Mouse (Mus musculus) WW6 (cell line): Measurements from ENCODE around the gene Pwp2.
A peak's percentile ranks its signal among the peaks of the same experiment; 100 is the strongest.
"Not testable (repeated sequence)": the region's sequence is repeated elsewhere in the genome, so short reads cannot be mapped to it uniquely, and the experiment has no call there.

Experiments
- DNase-seq: peaks from one replicate; pipeline ENCODE4 v3.0.0-alpha.2; 2013; ENCODE audit warnings: low read depth, low spot score

Pwp2 gene

DNA sequence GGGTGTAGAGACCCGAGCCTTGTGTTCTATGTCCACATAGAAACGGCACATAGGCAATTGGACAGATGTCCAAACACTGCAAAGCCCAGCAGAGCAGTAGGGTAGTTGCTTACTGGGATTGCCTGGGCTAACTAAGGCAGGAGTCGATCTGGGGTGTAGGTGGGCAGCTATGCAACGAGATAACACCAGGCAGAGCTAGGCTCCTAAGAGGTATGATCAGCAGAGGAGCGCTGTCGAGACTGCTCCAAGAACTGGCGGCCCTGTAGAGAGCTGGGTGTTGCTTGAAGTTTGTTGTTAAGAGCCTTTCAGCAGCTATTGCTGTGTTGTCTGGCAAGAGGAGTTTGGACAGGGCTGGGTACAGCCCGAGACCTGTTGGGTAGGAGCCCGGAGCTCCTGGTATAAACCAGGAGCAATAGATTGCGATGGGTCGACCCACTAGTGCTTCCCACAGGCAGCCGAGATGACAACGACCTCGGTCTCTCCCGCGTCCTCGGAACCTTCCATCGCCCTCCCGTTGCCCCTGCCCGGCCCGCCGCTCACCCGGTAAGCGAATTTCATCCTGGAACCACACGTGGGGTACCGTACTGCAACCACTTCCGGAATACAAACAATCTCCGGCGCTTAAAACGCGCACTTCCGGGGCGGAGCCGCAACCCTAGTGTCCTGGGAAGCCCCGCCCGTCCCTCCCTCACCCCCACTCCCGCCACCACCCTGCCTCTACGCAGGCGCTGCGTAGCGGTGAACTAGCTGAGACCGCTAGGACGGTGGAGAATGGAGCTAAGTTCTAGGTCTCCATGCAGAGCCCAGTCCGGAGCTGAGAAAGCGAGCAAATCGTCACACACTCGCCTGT is at the start of gene Pwp2:
Pwp2 (minus strand) TSS at position 619 of the 850 bp plus-strand sequence.
- peak; percentile 86 for DNase-seq

DNA sequence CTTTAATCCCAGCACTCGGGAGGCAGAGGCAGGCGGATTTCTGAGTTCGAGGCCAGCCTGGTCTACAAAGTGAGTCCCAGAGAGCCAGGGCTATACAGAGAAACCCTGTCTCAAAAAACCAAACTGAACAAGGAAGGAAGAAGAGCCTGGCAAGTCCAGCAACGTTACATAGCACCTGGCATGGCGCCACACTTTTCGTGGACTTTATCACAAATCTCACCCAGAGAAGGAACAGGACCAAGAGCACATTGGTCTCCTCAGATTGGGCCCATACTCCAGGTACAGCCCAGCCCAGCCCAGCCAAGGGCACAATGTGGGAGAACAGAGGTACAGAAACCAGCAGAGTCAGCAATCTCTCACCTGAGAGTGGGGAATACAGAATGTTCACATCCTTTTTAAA is 48.8 kb upstream of the Pwp2 start:
- DNase-seq = no peak

DNA sequence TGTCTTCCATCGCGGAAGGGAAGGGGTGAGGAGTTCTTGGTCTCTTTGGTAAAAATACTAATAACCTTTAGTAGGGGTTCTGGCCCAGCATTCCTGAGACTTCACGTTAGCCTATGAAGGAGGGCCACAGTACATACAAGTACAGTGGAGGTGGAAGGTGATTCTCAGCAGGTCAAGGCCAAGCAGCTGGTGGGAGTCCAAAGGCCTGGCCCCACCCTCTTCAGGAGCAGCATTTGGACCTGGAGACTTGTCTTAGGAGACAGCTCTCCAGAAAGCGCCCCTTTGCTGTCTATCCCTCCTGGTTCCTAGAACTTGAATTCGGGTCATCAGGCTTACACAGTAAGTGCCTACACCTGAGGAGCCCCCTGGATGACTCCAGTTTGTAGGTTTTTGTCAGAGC is 48.2 kb upstream of the Pwp2 start:
- DNase-seq = no peak

DNA sequence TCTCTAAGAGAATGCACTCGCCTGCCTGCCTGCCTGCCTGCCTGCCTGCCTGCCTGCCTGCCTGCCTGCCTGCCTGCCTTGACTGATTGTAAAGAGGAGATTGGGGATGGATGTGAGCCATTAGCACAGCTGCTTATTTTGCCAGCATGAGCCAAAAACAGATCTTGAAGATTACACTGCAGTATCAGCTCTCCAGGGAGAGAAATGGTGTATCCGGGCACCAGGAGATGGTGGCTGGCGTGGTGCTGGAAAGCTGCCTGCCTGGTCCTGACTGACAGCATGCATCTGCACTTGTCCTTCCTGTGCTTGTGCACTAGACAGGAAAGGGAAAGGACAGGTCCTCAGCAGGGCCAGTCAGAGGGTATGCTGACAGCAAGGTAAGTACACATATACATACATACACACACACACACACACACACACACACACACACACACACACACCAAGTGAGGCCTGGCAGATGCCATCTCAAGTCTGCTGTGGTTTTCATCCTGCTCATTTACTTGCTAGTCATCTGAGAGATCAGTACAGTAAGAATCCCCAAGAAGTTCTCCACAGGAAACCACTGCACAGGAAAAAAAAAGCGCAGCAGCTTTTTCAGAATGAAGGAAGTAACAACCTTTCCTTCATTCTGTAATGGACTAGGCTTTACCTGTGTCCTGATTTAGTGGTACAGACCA is 47.5 kb upstream of the Pwp2 start:
- DNase-seq = no peak

DNA sequence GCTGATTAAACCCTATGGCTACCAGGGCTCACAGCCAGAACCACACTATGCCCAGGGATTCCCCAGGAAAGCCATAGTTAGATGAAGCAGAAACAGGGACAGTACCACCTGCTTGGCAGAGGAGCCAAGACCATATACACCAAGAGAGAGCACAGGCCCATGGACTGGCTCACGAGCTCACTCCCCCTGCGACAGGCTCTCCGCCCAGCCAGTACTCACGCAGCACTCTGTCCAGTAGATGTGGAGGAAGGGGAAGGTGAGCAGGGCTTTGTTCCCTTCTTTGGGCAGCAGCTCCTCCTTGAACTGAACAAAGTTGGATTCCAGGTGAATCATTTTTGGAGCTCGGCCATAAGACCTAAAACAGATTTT is 43.6 kb upstream of the Pwp2 start:
- no peak for DNase-seq

DNA sequence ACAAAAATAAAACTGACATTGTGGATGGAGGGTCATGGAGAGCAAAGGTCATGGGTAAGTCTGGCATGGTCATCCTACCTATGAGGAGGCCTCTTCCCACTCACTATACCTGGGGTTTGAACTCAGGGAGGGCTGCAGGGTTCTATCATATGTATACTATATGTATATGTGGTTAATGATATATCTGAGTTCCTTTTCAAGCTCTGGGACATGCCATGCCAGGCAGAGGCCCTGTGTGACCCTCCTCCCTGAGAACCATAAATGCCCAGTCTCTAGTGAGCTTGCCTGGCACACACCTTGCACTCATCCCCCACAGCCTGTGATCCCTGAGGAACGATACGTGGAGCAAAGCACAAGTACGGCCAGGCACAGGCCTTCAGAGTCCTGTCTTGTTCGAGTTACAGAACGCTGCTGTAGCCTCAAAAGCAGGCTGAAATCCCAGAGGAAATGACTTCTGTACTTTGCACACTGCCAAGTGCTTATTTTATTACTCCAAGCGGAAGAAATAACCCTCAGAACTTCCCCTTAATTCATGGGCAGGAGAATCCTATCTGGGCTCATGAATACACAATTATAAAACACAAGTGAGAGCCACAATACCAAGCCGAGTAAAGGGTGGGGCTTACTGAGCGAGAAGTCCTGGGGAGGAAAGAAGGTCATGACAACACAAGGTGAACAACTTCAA is 43.1 kb upstream of the Pwp2 start:
- no peak for DNase-seq

DNA sequence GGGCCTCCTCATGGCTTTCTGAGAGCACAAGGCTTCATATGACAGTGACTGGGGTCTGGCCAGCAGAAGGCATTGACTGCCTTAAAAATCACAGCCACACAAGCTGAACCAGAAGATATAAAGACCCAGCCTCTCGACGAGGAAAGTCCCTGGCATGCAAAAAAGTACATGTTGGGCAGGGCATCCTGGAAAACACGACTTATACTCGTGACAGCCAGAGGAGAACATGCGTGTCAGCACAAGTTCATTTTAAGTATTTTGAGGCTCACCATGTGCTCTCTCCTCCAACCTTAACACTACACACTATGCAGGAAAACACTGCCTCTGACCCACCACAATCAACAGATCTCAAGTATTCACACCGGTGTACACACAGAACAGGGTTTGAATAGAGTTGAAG is 39.2 kb upstream of the Pwp2 start:
- no peak for DNase-seq

DNA sequence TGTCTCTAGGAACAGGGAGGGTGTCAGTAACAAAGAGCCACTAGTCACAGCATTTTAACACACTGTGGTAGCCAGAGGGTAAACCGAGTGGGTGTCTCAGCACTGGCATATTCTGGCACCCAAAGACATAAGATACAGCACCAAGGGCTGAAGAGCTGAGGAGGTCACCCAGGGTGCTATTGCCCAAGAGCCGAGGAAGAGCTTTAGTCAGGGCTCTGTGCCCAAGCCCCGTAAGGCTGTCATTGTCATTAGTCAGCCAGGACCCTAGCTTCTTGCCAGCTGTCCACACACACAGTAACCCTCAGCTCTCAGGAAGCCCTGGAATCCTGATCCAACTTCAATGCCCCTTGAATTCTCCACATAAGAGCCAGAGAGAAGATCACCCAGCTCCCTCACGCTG is 38.0 kb upstream of the Pwp2 start:
- no peak for DNase-seq

DNA sequence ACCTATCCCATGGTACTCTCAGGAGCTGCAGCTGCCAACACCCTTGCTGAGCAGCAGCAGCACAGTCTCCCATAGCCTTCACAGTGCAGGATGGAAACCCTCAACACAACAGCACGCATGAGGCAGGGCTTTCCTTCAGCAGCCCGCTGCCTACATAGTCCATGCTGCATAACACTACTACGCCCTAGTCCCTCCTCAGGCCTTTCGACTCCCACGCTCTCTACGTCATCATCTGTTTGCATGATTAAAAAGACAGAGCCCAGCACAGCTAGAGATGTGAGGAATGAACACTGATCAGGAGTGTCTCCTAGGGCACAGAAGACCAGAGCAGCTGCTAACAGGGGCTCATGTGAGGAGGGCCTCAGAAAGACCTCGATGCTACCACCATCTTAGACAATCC is 36.4 kb upstream of the Pwp2 start:
- DNase-seq = no peak

DNA sequence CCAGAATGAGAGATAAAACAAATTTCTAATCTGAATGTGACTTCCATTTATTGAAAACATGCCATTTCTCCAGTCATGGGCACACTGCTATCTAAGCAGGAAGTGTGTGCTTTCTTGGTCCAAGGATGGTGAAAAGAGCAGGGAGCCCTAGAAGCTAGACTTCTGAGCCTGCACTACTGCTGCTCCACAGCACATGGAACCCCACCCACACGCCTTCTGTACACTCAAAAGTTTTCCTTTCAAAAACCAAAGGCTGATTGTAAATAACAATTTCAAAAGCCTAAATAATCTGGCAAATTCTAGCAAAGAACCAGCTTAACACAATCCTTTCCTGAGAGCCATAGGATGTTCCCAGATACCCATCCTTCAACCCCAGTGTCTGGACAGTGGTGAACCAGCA is 34.6 kb upstream of the Pwp2 start:
- no peak for DNase-seq

DNA sequence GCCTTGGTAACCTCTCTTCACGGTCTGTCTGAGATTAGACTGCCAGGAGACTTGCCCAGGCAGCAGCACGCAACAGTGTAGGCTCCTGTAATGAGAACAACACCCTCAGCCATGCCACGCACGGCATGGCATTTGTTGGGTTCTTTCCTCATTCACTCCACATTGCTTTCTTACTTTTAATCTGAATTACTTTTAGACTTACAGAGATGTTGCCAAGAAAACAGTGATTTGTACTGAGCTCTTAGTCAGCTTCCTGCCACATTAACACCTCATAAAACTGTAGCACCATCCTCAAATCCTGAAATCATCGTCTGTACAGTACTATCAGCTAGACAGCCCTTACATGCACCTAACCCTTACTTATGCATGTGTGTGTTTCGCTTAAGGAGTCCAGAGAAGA is 33.6 kb upstream of the Pwp2 start:
- no peak for DNase-seq

DNA sequence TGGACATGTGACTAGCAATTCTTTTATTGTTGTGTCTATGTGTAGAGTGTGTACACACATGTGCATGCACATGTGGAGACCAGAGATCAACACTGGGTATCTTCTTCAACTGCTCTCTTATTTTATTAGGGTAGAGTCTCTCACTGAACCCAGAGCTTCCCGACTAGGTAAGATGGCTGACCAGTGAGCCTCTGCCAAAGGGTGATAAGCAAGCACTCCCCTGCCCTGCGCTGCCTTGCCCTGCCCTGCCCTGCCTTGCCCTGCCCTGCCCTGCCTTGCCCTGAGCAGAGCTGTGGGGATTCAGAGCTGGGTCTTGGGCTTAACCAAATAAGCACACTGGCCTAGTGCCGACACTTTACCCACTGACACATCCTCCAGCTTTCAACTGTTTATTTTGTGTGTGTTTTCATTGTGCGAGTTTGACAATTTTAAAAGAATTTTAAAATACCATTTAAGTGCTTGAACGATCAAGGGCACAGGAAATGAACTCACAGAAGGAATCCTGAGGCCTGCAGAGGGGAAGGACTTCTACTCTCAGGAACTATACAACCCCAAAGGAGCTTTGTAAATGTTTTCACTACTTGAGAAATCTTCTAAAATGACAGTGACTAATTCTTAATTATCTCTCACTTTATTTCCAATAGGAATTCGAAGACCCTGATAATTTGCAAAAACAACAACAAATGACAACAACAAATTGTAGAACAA is 31.6 kb upstream of the Pwp2 start:
- no peak for DNase-seq

DNA sequence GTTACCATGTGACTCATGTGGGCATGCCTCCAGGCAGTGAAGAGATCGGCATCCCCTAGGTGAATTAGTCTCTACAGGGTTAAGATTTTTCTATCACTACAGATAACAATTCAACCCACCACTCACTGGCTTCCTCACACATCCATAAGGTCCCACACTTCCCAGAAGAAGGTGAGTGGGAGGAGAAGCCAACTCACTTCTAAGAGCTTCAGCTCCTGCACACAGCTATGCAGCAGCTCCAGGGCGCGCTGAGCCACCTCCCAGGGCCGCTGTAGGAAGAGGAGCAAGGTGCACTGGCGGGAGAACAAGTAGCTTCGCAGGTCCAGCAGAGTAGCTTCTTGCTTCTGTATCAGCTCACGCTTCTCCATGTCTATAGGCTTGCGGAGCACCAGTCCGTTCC is 29.4 kb upstream of the Pwp2 start:
- no peak for DNase-seq

DNA sequence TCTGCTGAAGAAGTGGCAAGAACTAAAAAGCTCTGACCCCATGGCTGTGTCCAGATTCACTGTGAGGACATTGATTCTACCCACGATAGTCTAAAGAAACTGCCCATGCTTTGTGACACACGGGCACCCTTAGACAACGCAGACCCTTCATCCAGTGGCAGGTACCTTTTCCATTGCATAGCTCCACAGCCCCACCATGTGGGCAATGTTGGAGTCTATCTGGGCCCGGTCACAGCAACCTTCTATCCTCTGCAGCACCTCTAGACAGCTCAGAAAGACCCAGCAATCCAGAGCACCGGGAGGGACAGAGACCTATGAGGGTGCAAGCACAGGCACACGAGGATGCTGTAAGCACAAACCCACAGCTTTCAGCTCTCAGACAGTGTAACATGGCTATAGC is 26.4 kb upstream of the Pwp2 start:
- DNase-seq = peak; percentile 18

DNA sequence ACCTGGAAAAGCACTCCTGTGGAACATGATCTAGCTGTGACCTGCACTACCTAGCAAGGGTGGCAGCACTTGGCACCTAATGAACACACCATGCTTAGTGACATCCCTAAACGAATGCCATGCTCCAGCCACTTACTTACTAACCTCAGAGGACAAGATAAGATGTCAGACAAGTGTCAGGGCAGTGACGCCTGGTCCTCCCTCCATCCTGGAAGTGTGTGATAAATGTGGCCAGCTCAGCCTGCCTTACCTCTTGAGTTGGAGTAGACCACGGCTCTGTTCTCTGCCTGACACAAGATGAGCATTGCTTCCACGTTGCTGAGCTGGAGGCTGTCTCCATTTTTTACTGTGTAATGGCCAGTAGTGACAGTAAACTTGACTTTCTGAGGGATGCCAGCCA is 16.2 kb upstream of the Pwp2 start:
- no peak for DNase-seq

DNA sequence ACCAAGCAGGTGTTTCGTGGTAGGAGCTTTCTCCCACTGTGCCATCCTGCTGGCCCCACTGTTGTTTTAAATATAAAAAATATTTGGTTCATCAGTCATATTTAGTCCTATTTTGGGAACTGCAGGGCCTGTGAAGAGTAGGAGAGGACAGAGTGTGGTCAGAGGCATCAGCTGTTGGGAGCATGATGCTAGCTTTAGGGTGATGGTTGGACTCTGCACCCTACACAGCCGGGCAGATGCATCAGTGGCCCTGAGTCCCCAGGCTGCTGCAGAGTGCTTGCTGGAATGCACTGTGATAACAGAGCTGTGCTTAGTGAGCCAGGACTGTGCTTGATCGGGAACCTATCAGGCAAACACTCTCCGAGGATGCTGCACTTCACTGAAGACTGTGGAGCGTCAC is 8.0 kb upstream of the Pwp2 start:
- no peak for DNase-seq

DNA sequence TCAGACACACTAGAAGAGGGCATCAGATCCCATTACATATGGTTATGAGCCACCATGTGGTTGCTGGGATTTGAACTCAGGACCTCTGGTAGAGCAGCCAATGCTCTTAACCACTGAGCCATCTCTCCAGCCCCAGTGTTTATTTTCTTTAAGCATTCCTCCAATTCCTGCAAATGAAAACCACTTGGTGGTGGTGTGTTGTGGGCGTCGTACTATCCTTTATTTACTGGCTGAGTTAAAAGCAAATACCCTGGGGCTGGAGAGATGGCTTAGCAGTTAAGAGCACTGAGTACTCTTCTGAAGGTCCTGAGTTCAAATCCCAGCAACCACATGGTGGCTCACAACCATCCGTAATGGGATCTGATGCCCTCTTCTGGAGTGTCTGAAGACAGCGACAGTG is 1.1 kb upstream of the Pwp2 start:
- DNase-seq = not testable (repeated sequence)

DNA sequence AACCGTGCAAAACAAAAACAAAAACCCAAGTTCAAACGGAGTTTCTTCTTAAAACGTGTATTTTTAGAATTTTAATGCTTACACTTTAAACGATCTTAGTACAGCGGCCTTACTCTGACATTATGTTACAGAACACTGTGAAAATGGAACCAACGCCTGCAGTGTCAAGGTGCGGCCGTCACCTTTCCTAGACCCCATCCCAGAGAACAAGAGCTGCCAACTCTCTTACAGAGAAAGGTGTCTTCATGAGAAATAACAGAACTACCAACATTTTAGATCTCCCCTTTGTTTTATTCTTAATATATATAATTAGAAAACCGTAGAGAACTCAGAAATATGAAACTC is 404 bp upstream of the Pwp2 start:
- no peak for DNase-seq

DNA sequence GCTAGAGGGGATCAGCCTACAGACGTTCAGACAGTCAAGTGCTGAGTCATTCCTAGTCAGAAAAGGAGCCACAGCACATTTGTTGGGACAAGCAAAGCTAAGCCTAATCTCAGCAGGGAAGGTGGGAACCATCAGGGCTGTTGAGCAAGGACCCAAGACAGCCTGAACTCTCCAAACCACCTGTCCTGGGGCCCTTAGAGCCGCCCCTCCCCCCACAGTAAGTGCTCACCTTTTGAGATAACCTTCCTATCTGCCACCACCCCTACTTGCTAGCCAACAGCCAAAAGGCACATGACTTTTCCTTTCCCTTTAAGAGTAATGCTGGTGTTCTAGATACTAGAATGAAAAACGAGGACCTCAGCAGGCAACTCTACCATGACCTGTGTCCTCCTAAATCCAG is 1.4 kb downstream of the Pwp2 start:
- DNase-seq = no peak

DNA sequence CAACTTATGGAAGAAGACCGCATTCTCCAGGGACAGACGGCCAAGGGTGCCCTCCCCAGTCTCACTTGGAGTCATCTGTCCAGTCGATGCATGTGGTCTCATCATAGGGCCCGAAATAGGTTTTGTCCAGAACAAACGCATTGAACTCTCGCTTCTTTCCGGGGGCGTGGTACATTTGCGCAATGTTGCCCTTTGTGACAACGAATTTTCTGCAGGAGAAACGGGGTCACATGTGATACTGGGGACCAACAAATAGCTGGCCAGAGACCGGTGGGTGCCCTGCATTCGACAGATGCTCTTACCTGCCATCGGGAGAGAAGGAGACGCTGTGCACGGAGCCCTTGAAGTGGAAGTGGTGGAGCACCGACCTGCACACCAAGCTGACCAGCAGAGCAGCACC is 2.6 kb downstream of the Pwp2 start:
- DNase-seq = no peak

DNA sequence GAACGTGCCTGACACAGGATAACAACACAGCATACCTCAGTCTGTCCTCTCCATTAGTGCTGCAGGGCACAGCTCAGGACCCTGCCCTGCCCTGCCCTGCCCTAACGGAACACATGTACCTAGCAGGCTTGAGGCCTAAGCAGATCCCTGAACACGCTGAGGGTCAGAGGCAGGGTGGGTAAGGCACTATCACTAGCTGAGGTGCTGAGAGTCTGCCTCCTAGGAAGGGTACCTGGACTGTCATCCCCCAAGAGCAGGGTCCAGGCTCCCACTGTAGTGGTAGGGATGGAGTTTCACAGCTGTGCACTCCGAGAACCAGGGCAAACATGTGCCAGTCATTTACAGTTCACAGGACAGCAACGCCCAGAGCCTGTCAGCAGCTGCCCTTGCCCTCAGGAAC is 10.5 kb downstream of the Pwp2 start:
- DNase-seq = no peak

DNA sequence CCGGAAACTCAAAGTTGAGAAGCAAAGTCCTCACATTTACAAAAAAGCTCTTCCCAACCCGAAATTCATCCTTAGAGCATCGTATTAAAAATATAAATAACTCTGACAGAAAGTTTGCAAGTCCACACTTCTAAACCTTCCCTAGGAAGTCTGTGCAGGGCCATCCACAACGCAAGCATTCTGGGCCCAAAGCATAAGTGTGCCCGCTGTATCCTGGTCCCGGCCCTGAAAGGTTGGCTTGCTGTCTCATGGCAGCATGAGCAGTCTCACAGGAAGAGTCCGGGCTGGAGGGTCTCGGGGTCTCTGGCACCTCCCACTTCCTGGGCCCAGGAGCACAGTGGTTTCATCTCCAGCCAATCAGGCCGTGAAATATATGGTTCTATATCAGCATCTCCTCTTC is 13.4 kb downstream of the Pwp2 start:
- DNase-seq = no peak
